Mouse (Mus musculus): Measurements from ENCODE around the gene Zfyve19.

Gene Zfyve19

GRCm38 (mm10) chr2:119196316-119197108 lies 11.9 kb upstream of the Zfyve19 start:
- peak; percentile 34 for DNase-seq (ENCODE audit: low spot score)

- DNase-seq (ENCODE audit: low spot score): no peak
Observed at GRCm38 (mm10) chr2:119197493-119197892, 10.9 kb upstream of the Zfyve19 start.

- DNase-seq (ENCODE audit: low spot score): no peak
Observed at GRCm38 (mm10) chr2:119198049-119198448, 10.4 kb upstream of the Zfyve19 start.

GRCm38 (mm10) chr2:119198934-119199333 lies 9.5 kb upstream of the Zfyve19 start:
- no peak for DNase-seq (ENCODE audit: low spot score)

GRCm38 (mm10) chr2:119202914-119203453 lies 5.4 kb upstream of the Zfyve19 start:
- DNase-seq (ENCODE audit: low spot score): no peak

GRCm38 (mm10) chr2:119203871-119204460 lies 4.5 kb upstream of the Zfyve19 start:
- DNase-seq (ENCODE audit: low spot score): no peak

- no peak for DNase-seq (ENCODE audit: low spot score)
Observed at GRCm38 (mm10) chr2:119207961-119208343, 465 bp upstream of the Zfyve19 start.

GRCm38 (mm10) chr2:119209176-119209507 lies 725 bp downstream of the Zfyve19 start:
- DNase-seq (ENCODE audit: low spot score): no peak

- DNase-seq (ENCODE audit: low spot score): no peak
Observed at GRCm38 (mm10) chr2:119229775-119230704, 21.6 kb downstream of the Zfyve19 start, which contains the start of gene Ppp1r14d. Gene Ppp1r14d (minus strand): TSS chr2:119229906.

GRCm38 (mm10) chr2:119236682-119237209 lies 28.3 kb downstream of the Zfyve19 start:
- peak; percentile 17 for DNase-seq (ENCODE audit: low spot score)

GRCm38 (mm10) chr2:119237210-119237870 lies 28.9 kb downstream of the Zfyve19 start, which contains the start of gene Spint1:
Gene Spint1 (plus strand): TSS chr2:119237362.
- peak; percentile 9 for DNase-seq (ENCODE audit: low spot score)

- peak; percentile 14 for DNase-seq (ENCODE audit: low spot score)
Observed at GRCm38 (mm10) chr2:119237871-119238220, 29.4 kb downstream of the Zfyve19 start.

GRCm38 (mm10) chr2:119238671-119239070 lies 30.3 kb downstream of the Zfyve19 start:
- no peak for DNase-seq (ENCODE audit: low spot score)

GRCm38 (mm10) chr2:119240075-119240818 lies 31.8 kb downstream of the Zfyve19 start:
- DNase-seq (ENCODE audit: low spot score): no peak

- no peak for DNase-seq (ENCODE audit: low spot score)
Observed at GRCm38 (mm10) chr2:119240819-119241186, 32.4 kb downstream of the Zfyve19 start.

- DNase-seq (ENCODE audit: low spot score): no peak
Observed at GRCm38 (mm10) chr2:119242548-119242947, 34.1 kb downstream of the Zfyve19 start.

GRCm38 (mm10) chr2:119245246-119245645 lies 36.8 kb downstream of the Zfyve19 start:
- DNase-seq (ENCODE audit: low spot score): no peak

GRCm38 (mm10) chr2:119247904-119248303 lies 39.5 kb downstream of the Zfyve19 start:
- DNase-seq (ENCODE audit: low spot score): no peak

- no peak for DNase-seq (ENCODE audit: low spot score)
Observed at GRCm38 (mm10) chr2:119249592-119250061, 41.2 kb downstream of the Zfyve19 start.

- no peak for DNase-seq (ENCODE audit: low spot score)
Observed at GRCm38 (mm10) chr2:119250377-119250776, 42.0 kb downstream of the Zfyve19 start.
